Comparison of ENCODE assay signal across 10 mouse cellular contexts in the genomic region with DNA sequence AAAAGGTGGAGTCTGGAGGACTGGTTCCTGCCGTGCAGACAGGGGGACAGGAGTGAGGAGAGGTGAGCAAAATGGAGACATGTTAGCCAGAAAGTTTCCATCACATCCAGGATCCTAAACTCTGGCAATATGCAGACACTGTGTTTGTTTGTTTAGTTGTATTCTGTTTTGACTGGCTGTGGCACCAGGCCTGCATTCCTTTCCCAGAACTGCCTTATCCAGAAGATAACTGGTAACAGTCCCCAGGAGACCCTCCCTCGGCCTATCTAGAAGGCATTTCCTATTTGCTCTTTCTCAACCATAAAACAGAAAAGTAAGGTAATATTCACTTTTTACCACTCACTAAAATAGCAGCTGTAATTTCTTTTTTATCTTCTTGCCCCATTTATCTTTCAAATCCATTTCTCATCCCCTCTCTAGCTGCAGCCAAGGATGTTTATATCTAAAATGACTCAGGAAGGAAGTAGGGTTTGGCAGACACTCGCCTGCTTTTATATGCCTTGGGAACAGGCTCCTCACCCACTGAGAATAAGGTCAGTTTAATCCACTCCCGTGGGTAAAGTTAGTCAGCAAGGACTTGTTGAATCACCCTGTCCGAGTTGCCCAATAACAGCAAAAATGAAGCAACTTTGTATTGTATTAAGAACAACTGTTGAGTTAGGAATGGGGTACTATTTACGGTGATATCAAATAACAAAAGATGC.
DNase-seq lines count a peak whose midpoint lies in the region; ATAC-seq and TF ChIP-seq lines count a peak whose summit lies in the region.
"Had no signal": no experiment of that assay in that cellular context is flagged by ENCODE, and none has a peak within 500 bp of the region (broad histone marks: within the 10 kb centered on the region; RNA-seq: fewer than 3 reads in every experiment).

No protein-coding gene starts in this region.

- no peak overlapping the region for H3K9ac ChIP-seq in midbrain, embryonic 16.5 days (ENCODE audit: low read depth, low read length)
- H3K9ac ChIP-seq in midbrain, embryonic 11.5 days (ENCODE audit: low read length): no peak overlapping the region
- H3K9ac ChIP-seq in midbrain, embryonic 15.5 days: no peak overlapping the region

- TF ChIP-seq POLR2A in kidney, adult 2 months (IDR thresholded peaks at IDR 0.05; ENCODE audit: low read depth, low read length): no peak
- TF ChIP-seq POLR2A in small intestine, adult 2 months (IDR thresholded peaks at IDR 0.05; ENCODE audit: low read depth, low read length): no peak

- no peak overlapping the region for H3K4me2 ChIP-seq in midbrain, embryonic 16.5 days (ENCODE audit: low read length)
- H3K4me2 ChIP-seq in midbrain, embryonic 11.5 days: no peak overlapping the region
- H3K4me2 ChIP-seq in midbrain, embryonic 15.5 days: no peak overlapping the region

- no peaks in the 10 kb centered on the region for H3K27me3 ChIP-seq in midbrain, embryonic 16.5 days (ENCODE audit: control insufficient read depth, insufficient read depth, low read depth, low read length)
- no peaks in the 10 kb centered on the region for H3K27me3 ChIP-seq in midbrain, embryonic 11.5 days (ENCODE audit: control insufficient read depth, insufficient read depth, low read length)
- no peaks in the 10 kb centered on the region for H3K27me3 ChIP-seq in kidney, adult 2 months (replicated peaks; ENCODE audit: control insufficient read depth, insufficient read depth, low read length)
- no peaks in the 10 kb centered on the region for H3K27me3 ChIP-seq in small intestine, adult 2 months (ENCODE audit: control insufficient read depth, insufficient read depth, low read length)
- H3K27me3 ChIP-seq in midbrain, embryonic 15.5 days (replicated peaks): no peaks in the 10 kb centered on the region

- H3K27ac ChIP-seq in midbrain, embryonic 16.5 days (ENCODE audit: low read length): 0 out of 2 replicates have a peak overlapping the region, but pooled peaks have one; percentile 19
- H3K27ac ChIP-seq in midbrain, embryonic 11.5 days (ENCODE audit: low read depth, low read length): no peak overlapping the region
- H3K27ac ChIP-seq in kidney, adult 2 months (ENCODE audit: insufficient read depth, low read depth, low read length): peak overlapping the region; percentile 77
- peak overlapping the region; percentile 49; the same call in 1 of the 2 replicates for H3K27ac ChIP-seq in small intestine, adult 2 months (ENCODE audit: insufficient read depth, low read depth, low read length)
- no peak overlapping the region for H3K27ac ChIP-seq in midbrain, embryonic 15.5 days

- H3K36me3 ChIP-seq in midbrain, embryonic 16.5 days (ENCODE audit: control insufficient read depth, insufficient read depth, low read length): no peaks in the 10 kb centered on the region
- no peaks in the 10 kb centered on the region for H3K36me3 ChIP-seq in midbrain, embryonic 11.5 days (ENCODE audit: control insufficient read depth, insufficient read depth, low read length)
- H3K36me3 ChIP-seq in kidney, adult 2 months (ENCODE audit: control insufficient read depth, insufficient read depth, low read length): no peaks in the 10 kb centered on the region
- no peaks in the 10 kb centered on the region for H3K36me3 ChIP-seq in small intestine, adult 2 months (ENCODE audit: control insufficient read depth, insufficient read depth, low read length)
- H3K36me3 ChIP-seq in midbrain, embryonic 15.5 days (replicated peaks): no peaks in the 10 kb centered on the region
- H3K36me3 ChIP-seq: G1E had no signal

- no peak overlapping the region for H3K4me3 ChIP-seq in midbrain, embryonic 16.5 days (ENCODE audit: low read depth, low read length)
- H3K4me3 ChIP-seq in midbrain, embryonic 11.5 days (ENCODE audit: low read depth, low read length): no peak overlapping the region
- no peak overlapping the region for H3K4me3 ChIP-seq in kidney, adult 2 months (ENCODE audit: insufficient read depth, low read depth, low read length)
- H3K4me3 ChIP-seq in small intestine, adult 2 months (ENCODE audit: low read depth, low read length): no peak overlapping the region
- no peak overlapping the region for H3K4me3 ChIP-seq in midbrain, embryonic 15.5 days

- WGBS in midbrain, embryonic 16.5 days: 62% methylated on average over 6 of the region's 6 CpGs
- WGBS in midbrain, embryonic 11.5 days: 65% methylated on average over 6 of the region's 6 CpGs
- 57% methylated on average over 6 of the region's 6 CpGs for WGBS in kidney, adult 2 months
- WGBS in small intestine, adult 2 months: 53% methylated on average over 6 of the region's 6 CpGs
- WGBS in midbrain, embryonic 15.5 days: 68% methylated on average over 6 of the region's 6 CpGs

- DNase-seq in midbrain, embryonic 11.5 days (ENCODE audit: low spot score, missing footprints): no peak
- DNase-seq in fibroblast of lung, adult 2 months (ENCODE audit: low read depth): peak; percentile 81
- peak; percentile 84 for DNase-seq in kidney, adult 2 months
- no peak for DNase-seq in layer of hippocampus, postnatal 36 days
- no peak for DNase-seq in right cerebral cortex, postnatal 36 days (ENCODE audit: low spot score in 2 of 2)
- DNase-seq: right cerebral cortex, postnatal 25 days had no signal

- H3K9me3 ChIP-seq in midbrain, embryonic 16.5 days (replicated peaks; ENCODE audit: control insufficient read depth, low read length, poor library complexity, severe bottlenecking): no peaks in the 10 kb centered on the region
- no peaks in the 10 kb centered on the region for H3K9me3 ChIP-seq in midbrain, embryonic 11.5 days (ENCODE audit: control insufficient read depth, low read length)
- no peaks in the 10 kb centered on the region for H3K9me3 ChIP-seq in midbrain, embryonic 15.5 days
- H3K9me3 ChIP-seq: G1E had no signal

- H3K4me1 ChIP-seq in midbrain, embryonic 16.5 days (ENCODE audit: control insufficient read depth, insufficient read depth, low read length): no peaks in the 10 kb centered on the region
- H3K4me1 ChIP-seq in midbrain, embryonic 11.5 days (ENCODE audit: control insufficient read depth, insufficient read depth, low read length): no peaks in the 10 kb centered on the region
- peaks cover 6% of the 10 kb centered on the region; the same call in 1 of the 2 replicates for H3K4me1 ChIP-seq in kidney, adult 2 months (ENCODE audit: control insufficient read depth, insufficient read depth, low read length)
- no peaks in the 10 kb centered on the region for H3K4me1 ChIP-seq in small intestine, adult 2 months (ENCODE audit: control insufficient read depth, insufficient read depth, insufficient read length, low read length)
- H3K4me1 ChIP-seq in midbrain, embryonic 15.5 days: no peaks in the 10 kb centered on the region

- ATAC-seq in midbrain, embryonic 16.5 days: no peak
- ATAC-seq in midbrain, embryonic 11.5 days (ENCODE audit: low FRiP score): no peak
- no peak for ATAC-seq in midbrain, embryonic 15.5 days (replicated peaks)

- TF ChIP-seq CTCF in kidney, adult 2 months (conservative IDR thresholded peaks at IDR 0.05; ENCODE audit: insufficient read depth, insufficient read length, low read depth, low read length): no peak
- TF ChIP-seq CTCF in small intestine, adult 2 months (IDR thresholded peaks at IDR 0.05; ENCODE audit: extremely low read depth, insufficient read length, insufficient replicate concordance, low read depth, low read length): no peak

Comparison
In these comparisons a context has a peak if more than half of its experiments do, and no peak if none do; other contexts are left out.
1. H3K27ac ChIP-seq: peak in midbrain, embryonic 16.5 days (single experiment), kidney, adult 2 months (single experiment) and small intestine, adult 2 months (single experiment); none in midbrain, embryonic 11.5 days (single experiment) and midbrain, embryonic 15.5 days (single experiment).
2. DNase-seq: peak in fibroblast of lung, adult 2 months (single experiment) and kidney, adult 2 months (single experiment); none in midbrain, embryonic 11.5 days (single experiment), layer of hippocampus, postnatal 36 days (0 of 2) and right cerebral cortex, postnatal 36 days (0 of 2).